Mouse (Mus musculus): Measurements from ENCODE around the gene Myh9. TPM values are rescaled to one million over a fixed set of nuclear protein-coding genes. Genes with fewer than 3 reads are reported as not detected.
"Not testable (repeated sequence)": the region's sequence is repeated elsewhere in the genome, so short reads cannot be mapped to it uniquely, and the experiment has no call there.

Gene Myh9
- total RNA-seq, 2 experiments from 2014 or later, result 96.9 to 111 TPM

DNA sequence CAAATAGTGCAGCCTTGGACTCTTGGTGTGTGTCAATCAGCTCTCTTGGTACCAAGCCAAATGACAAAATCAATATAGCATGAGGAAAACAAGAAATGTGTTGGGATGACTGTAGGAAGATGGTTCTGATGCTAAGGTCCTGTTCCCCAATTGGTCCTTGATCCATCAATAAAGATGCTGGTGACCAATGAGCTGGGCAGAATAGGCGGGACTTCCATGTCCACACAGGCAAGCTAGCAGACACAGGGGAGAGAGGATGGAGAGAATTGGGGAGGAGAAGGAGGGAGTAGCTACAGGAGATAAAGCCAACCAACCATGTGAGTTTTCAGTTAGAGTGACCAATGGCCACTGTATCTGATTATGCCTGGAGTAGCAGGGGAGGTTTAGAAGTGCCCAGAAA lies 95.6 kb downstream of the Myh9 start:
- intact Hi-C loops (cut with DNase I; ENCODE audit: low total_unique reads), result no loop called here
- DNase-seq, result no peak

DNA sequence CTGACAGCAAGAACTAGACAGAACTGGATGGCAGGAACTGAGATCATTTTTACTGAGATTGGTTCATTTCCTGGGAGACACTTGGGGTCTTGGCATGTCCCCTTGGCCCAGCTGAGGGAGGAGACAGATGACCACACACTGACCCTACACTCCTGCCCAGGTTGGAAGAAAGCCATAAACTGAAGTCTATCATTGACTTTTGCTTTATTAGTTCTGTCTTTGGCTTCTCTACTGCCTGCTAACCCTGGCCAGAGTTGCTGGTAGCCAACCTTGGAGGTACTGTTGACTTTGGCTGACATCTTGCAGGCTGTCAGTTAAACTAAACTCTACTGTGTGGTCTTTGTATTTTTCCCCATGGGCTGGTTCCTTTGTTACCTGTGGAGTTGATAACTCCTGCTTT lies 96.9 kb downstream of the Myh9 start:
- intact Hi-C loops (cut with DNase I; ENCODE audit: low total_unique reads), result no loop called here
- no peak for DNase-seq

DNA sequence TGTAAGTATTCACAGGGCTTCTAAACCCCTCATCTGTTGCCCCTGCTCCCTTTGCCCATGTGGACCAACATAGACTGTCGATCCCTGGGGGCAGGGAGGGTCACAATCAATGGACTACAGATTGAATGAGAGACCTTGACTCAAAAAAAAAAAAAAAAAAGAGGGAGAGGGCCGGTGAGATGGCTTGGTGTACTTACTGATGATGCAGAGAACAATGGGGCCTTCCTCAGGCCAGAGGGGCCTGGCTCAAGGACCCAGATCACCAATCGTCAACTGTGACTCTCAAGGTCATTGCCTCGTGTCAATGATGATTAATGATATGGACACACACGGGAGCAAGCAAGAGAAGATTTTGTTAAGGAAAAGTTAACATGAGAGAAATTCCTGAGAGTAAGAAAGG lies 97.3 kb downstream of the Myh9 start:
- intact Hi-C loops (cut with DNase I; ENCODE audit: low total_unique reads), result no loop called here
- no peak for DNase-seq

DNA sequence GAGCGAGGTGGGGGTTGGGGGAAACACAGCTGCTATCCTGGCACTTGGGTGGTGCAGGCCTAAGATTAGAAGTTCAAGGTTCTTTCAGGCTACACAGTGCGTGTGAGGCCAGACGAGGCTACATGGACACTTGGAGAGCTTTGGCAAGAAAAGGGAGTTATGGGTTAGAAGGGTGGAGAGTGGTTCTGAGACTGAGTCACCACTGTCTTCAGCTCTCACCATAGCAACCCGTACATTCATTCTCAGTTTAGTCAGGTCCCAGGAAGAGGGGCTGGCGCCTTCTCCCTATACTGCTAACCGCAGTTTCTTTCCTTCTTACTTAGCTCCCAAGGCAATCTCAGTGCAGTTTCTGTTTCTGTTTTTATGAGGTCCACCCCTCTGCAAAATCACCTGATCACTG lies 100.4 kb downstream of the Myh9 start:
- intact Hi-C loops (cut with DNase I; ENCODE audit: low total_unique reads), result not testable (repeated sequence)

DNA sequence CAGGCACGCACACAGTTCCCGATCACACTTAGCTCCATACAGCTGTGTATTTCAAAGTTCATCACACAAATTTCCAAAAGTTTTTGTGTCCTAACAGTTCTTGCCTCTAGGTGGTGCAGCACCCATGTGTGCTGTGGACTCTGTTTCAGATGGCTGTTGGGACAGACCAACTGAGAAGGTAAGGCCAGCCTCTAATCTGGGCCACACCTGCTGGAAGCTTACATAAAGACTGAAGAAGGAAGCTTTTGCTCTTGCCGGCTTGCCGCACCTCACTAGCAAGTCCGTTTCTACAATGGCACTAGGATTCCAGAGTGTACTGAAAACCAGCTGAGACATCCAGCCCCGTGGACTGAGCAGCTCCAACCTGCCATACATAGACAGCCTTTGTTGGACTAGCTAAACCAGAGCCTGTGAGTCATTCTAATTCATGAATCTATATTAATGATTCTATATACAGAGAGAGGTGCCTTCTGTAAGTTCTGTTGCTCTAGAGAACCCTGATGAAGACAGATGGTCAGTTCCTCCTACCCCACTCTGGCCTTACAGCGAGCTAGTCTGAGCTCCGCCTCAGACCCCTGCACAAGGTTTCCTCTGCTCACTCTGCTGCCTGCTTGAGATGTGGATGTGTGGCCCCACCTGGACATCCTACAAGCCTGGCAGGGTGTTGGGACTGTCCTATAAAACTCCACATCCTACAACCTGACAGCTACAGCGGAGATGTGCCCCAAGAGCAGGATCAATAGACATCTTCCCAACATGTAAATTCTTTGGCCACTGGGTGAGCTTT lies 101.3 kb downstream of the Myh9 start:
- intact Hi-C loops (cut with DNase I; ENCODE audit: low total_unique reads), result no loop called here
- DNase-seq, result no peak

More for the DNA sequence above, 100.4 kb downstream of the Myh9 start:
- DNase-seq, result not testable (repeated sequence)

DNA sequence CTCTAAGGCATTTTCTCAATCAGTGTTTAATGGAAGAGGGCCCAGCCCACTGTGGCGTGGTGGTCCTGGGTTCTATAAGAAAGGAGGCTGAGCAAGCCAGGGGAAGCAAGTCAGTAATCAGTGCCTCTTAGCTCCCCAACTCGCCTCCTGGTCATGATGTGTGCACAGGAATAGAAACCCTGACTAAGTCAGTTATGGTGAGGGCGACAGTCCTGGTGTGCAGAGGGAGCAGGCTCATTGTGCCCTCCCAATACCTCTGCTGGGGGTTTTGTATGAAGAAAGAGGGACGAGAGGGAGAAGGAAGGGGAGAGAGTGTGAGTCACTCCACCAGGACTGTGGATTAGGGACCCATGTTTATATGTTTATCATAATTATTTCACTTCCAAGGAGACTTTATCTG lies 108.1 kb downstream of the Myh9 start:
- intact Hi-C loops (cut with DNase I; ENCODE audit: low total_unique reads); DNase-seq: not testable (repeated sequence)

DNA sequence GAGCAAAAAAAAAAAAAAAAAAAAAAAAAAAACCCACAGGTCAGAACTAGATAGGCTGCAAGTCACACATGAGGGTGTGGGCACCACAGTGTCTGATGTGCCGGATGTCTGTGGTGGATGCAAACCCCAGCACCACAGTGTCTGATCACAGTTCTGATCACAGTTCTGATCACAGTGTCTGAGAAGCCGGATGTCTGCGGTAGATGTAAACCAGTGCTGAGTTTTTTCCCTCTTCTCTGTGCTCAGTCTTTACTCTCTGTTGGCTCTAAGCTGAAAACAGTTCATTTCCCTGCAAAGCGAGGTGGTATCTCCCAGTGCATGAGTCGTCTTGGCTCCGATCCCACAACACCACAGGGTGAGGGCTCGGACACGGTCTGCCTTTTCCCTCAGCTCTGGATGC lies 108.6 kb downstream of the Myh9 start:
- intact Hi-C loops (cut with DNase I; ENCODE audit: low total_unique reads), result not testable (repeated sequence)

DNA sequence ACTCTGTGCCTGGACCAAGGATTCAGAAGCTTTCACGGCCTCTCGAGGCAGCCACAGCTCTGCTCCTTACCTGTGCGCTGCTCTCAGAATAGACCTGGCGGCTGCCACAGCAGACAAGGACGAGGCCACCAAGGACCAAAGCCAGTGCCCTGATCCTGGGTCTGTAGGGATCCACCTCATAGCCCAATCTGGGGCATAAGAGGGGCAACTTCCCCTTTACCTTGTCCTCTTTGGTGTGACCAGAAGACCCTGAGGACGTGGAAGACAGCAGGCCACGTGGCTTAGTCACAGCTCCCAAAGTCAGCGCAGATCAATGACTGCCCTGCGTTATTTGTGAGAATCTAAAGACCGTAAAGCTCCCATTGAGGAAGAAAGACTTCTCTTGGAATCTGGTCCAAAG lies 109.1 kb downstream of the Myh9 start:
- intact Hi-C loops (cut with DNase I; ENCODE audit: low total_unique reads); DNase-seq: not testable (repeated sequence)

More for the DNA sequence above, 108.6 kb downstream of the Myh9 start:
- DNase-seq, result not testable (repeated sequence)

DNA sequence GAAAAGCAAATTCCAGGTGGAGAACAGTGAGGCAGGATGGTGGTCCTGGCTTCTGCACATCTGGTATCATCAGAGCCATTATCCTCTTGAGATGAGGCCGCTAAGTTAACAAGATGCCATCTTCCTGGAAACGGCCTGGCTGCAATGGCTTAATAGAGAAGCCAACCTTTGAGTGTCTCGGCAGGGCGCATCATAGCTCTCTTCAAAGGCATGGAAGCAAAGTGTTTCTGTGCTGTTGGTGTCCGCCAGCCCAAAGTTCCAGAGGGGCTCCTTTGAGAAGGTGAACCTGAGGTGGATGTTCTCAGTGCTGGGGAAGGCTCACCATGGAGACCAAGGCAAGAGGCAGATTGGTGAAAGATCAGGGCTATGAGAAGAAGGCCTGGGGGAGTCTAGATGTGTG lies 110.4 kb downstream of the Myh9 start:
- DNase-seq, result no peak
- intact Hi-C loops (cut with DNase I; ENCODE audit: low total_unique reads), result no loop called here

DNA sequence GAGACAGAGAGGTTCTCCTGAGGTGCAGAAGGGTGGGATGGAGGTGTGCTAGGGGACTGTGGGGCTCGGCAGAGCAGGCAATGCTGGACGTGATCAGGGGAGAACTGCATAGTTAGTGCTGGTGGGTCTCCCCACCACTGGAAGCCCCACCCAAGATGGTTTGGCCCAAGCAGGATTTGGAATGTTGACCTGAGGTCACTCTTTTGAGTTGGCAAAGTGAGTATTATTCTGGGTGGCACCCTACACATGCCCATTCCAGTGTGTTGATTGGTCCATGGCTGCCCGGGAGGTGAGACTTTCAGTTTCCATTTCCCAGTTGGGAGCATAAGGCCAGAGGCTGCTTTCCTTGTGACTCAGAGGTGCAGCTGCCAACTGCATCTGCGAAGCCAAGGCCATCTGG lies 113.2 kb downstream of the Myh9 start, which contains the start of gene Apol9b:
TSS of gene Apol9b (plus strand) at position 301 of the 400 bp plus-strand sequence.
- intact Hi-C loops (cut with DNase I; ENCODE audit: low total_unique reads); DNase-seq: not testable (repeated sequence)

DNA sequence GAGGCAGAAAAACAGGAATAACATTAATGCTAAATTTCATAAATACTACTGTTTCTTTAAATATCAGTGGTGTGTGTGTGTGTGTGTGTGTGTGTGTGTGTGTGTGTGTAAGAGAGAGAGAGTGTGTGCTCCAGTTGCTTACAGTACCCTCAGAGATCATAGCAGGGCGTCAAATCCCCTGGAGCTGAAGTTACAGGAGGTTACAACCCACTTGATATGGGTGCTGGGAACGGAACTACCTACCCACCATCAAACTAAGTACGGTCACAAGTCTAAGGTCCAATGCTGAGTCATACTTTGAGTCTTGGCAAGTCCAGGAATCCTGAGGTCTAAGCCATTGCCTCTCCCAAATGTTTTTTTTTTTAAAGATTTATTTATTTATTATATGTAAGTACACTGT lies 114.2 kb downstream of the Myh9 start:
- intact Hi-C loops (cut with DNase I; ENCODE audit: low total_unique reads); DNase-seq: not testable (repeated sequence)

DNA sequence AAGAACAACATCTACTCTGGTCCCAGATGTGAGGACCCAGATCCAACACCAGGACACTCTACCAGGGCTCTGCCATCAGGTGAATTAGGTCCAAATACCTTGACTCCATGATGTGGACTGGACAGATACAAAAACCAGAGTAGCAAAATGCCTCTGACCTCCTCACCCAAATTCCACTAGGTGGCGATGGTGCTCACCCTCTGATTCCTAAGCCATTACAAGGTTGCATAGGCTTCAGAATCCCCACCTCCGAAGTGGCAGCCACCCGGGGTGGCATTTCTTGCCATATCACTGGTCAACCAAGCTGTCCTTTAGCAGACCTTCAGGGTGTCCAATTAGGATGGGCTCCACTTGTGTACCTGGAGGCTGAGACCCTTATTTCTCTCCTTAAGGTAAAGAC lies 114.8 kb downstream of the Myh9 start:
- intact Hi-C loops (cut with DNase I; ENCODE audit: low total_unique reads); DNase-seq: not testable (repeated sequence)

DNA sequence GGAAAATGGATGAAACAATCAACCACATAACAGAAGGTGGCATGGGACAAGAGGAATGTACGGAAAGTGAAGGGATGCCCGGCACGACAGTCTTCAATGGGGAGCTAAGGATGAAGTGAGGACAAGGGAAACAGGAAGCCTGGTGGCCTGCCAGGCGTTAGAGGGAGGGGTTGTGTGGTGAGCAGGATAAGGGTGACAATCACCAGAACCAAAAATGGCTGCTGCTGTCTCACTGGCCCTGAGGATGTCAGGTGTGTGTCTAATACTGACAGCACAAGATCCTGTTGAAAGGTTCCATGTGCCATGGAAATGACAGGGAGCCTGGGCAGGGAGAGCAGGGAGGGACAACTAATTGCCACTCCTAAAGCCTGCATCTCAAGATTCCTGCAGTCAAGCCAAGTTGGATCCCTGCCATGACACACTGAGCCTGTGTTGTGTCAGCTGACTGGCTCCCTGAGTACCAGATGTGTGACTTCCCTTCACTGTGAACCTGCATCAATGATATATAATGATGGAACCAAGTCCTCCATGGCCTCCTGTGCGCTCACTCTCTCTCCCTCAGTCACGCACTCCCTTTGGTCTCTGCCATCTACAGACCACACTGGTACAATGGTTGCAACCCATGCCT lies 116.5 kb downstream of the Myh9 start:
- intact Hi-C loops (cut with DNase I; ENCODE audit: low total_unique reads); DNase-seq: not testable (repeated sequence)

DNA sequence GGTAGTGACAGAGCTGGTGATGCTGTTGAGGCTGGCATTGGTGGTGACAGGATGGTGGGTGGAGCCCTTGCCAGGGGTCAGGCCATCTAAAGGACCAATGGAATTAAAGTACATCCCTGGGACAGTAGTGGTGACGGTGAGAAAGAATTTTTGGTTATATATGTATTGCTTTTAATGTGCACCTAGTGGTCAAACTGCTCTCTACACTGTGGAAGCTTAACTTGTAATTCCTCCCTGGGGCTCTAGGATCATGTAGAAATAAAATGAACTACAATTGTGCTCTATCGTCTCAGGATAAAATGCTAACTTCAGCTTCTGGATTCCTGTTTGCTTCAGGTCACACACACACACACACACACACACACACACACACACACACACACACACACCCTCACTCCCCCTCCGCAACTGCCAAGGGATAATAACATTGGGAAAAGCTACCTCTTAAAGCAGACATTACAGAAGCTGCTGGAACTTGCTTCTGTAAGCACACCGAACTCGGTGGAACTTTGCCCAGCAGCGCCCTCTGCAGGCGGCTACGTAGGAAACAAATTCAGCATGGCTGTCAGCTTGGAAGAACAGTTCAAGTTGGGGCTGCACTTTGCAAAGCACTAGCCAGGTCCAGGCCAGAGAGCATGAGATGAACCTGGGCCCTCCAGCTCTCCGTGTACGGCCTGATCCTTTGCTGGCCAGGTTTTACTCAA lies 117.6 kb downstream of the Myh9 start:
- DNase-seq; intact Hi-C loops (cut with DNase I; ENCODE audit: low total_unique reads): not testable (repeated sequence)

DNA sequence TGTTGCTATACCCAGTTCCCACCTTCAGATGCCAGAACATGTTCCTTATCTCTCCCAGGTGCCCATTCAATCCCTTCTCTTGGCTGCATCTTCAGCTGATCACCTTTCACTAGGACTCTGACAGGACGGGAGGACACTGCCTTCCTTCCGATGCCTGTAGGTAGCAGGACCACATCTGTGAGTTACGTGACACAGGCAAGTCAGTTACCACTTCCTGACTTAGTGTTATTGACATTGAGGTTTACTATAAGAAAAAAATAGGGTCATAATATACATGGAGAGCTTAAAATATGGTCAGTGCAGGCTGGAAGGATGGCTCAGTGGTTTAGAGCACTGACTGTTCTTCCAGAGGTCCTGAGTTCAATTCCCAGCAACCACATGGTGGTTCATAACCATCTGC lies 120.5 kb downstream of the Myh9 start:
- intact Hi-C loops (cut with DNase I; ENCODE audit: low total_unique reads); DNase-seq: not testable (repeated sequence)

DNA sequence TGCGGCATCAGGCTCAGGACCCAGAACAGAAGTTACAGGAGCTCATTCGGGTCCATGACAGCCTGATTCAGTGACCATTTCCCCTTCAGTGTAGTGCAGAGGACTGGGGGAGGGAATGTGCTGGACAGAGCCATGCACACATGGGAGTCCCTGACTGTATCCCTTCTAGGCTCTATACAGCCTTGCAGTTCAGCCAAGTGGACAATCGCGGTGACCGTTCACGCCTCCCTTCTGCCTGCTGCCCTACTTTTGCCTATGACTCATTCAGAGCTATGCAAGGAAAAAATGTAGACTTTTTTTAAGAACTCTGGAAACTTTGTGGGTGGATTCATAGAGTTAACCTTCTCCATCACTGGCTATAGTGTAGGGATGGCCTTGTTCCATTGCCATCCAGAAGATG lies 123.7 kb downstream of the Myh9 start:
- DNase-seq; intact Hi-C loops (cut with DNase I; ENCODE audit: low total_unique reads): not testable (repeated sequence)
